Mouse (Mus musculus): ENCODE results near the gene Comp. TPM values are rescaled to one million over a fixed set of nuclear protein-coding genes. Genes with fewer than 3 reads are reported as not detected.

Gene Comp
- polyA plus RNA-seq, 1 experiment = not detected

GRCm38 (mm10) chr8:70426300-70426907, 53.0 kb downstream of the Comp start:
- Histone ChIP-seq H3K4me1 (ENCODE audit: control insufficient read depth, insufficient read depth, insufficient read length, low read length) (no peaks in the 10 kb centered on the region), H3K27ac (replicated peaks; ENCODE audit: low read depth, low read length) (no peak overlapping the region), H3K4me3 (ENCODE audit: insufficient read depth, low read depth, low read length) (no peak overlapping the region)

GRCm38 (mm10) chr8:70431213-70431612, 57.9 kb downstream of the Comp start:
- no peak overlapping the region for H3K27ac ChIP-seq (replicated peaks; ENCODE audit: low read depth, low read length)
- H3K4me3 ChIP-seq (ENCODE audit: insufficient read depth, low read depth, low read length) = no peak overlapping the region
- no peaks in the 10 kb centered on the region for H3K4me1 ChIP-seq (ENCODE audit: control insufficient read depth, insufficient read depth, insufficient read length, low read length)

Other genes with a start within 250 kb of the Comp start
- gene Nr2c2ap, start 242.2 kb upstream of the Comp start, polyA plus RNA-seq (2012; ENCODE audit: insufficient read depth, insufficient read length, missing spikeins) = 8.6 and 12.9 TPM in 2 replicates
- 18.6 and 21.4 TPM in 2 replicates for gene Rfxank, start 234.4 kb upstream of the Comp start, polyA plus RNA-seq (2012; ENCODE audit: insufficient read depth, insufficient read length, missing spikeins)
- gene Borcs8, start 234.1 kb upstream of the Comp start, polyA plus RNA-seq (2012; ENCODE audit: insufficient read depth, insufficient read length, missing spikeins) = 63.7 and 77.1 TPM in 2 replicates
- not detected in 2 replicates for gene Mef2b, start 233.8 kb upstream of the Comp start, polyA plus RNA-seq (2012; ENCODE audit: insufficient read depth, insufficient read length, missing spikeins)
- gene Tmem161a, start 201.2 kb upstream of the Comp start, polyA plus RNA-seq (2012; ENCODE audit: insufficient read depth, insufficient read length, missing spikeins) = 20.3 and 22.0 TPM in 2 replicates
- gene Slc25a42, start 161.3 kb upstream of the Comp start, polyA plus RNA-seq (2012; ENCODE audit: insufficient read depth, insufficient read length, missing spikeins) = 75.9 and 89.9 TPM in 2 replicates
- 5.9 and 10.4 TPM in 2 replicates for gene Sugp2, start 139.3 kb upstream of the Comp start, polyA plus RNA-seq (2012; ENCODE audit: insufficient read depth, insufficient read length, missing spikeins)
- 5.0 and 6.7 TPM in 2 replicates for gene Armc6, start 139.1 kb upstream of the Comp start, polyA plus RNA-seq (2012; ENCODE audit: insufficient read depth, insufficient read length, missing spikeins)
- gene Homer3, start 90.7 kb upstream of the Comp start, polyA plus RNA-seq (2012; ENCODE audit: insufficient read depth, insufficient read length, missing spikeins) = 2.8 and 4.5 TPM in 2 replicates
- gene Ddx49, start 71.1 kb upstream of the Comp start, polyA plus RNA-seq (2012; ENCODE audit: insufficient read depth, insufficient read length, missing spikeins) = 14.1 and 18.1 TPM in 2 replicates
- 158 and 198 TPM in 2 replicates for gene Cope, start 71.0 kb upstream of the Comp start, polyA plus RNA-seq (2012; ENCODE audit: insufficient read depth, insufficient read length, missing spikeins)
- not detected in 2 replicates for gene Cers1, start 57.8 kb upstream of the Comp start, polyA plus RNA-seq (2012; ENCODE audit: insufficient read depth, insufficient read length, missing spikeins)
- not detected in 2 replicates for gene Gdf1, start 43.7 kb upstream of the Comp start, polyA plus RNA-seq (2012; ENCODE audit: insufficient read depth, insufficient read length, missing spikeins)
- gene Upf1, start 20.3 kb upstream of the Comp start, polyA plus RNA-seq (2012; ENCODE audit: insufficient read depth, insufficient read length, missing spikeins) = 11.7 and 20.8 TPM in 2 replicates
- gene Crtc1, start 66.0 kb downstream of the Comp start, polyA plus RNA-seq (2012; ENCODE audit: insufficient read depth, insufficient read length, missing spikeins) = 3.0 and 4.5 TPM in 2 replicates
- 9.3 and 9.5 TPM in 2 replicates for gene Klhl26, start 103.4 kb downstream of the Comp start, polyA plus RNA-seq (2012; ENCODE audit: insufficient read depth, insufficient read length, missing spikeins)
- not detected in 2 replicates for gene Tmem59l, start 113.8 kb downstream of the Comp start, polyA plus RNA-seq (2012; ENCODE audit: insufficient read depth, insufficient read length, missing spikeins)
- 1.3 TPM in 1 of 2 replicates, not detected in the other for gene Crlf1, start 119.6 kb downstream of the Comp start, polyA plus RNA-seq (2012; ENCODE audit: insufficient read depth, insufficient read length, missing spikeins)
- 191 and 207 TPM in 2 replicates for gene Rex1bd, start 133.2 kb downstream of the Comp start, polyA plus RNA-seq (2012; ENCODE audit: insufficient read depth, insufficient read length, missing spikeins)
- 977 and 1,552 TPM in 2 replicates for gene Uba52, start 137.2 kb downstream of the Comp start, polyA plus RNA-seq (2012; ENCODE audit: insufficient read depth, insufficient read length, missing spikeins)
- 90.9 and 113 TPM in 2 replicates for gene Fkbp8, start 154.2 kb downstream of the Comp start, polyA plus RNA-seq (2012; ENCODE audit: insufficient read depth, insufficient read length, missing spikeins)
- gene Kxd1, start 154.4 kb downstream of the Comp start, polyA plus RNA-seq (2012; ENCODE audit: insufficient read depth, insufficient read length, missing spikeins) = 106 and 116 TPM in 2 replicates
- gene Ell, start 165.9 kb downstream of the Comp start, polyA plus RNA-seq (2012; ENCODE audit: insufficient read depth, insufficient read length, missing spikeins) = 7.3 and 9.1 TPM in 2 replicates
- 7.7 and 17.4 TPM in 2 replicates for gene Isyna1, start 220.8 kb downstream of the Comp start, polyA plus RNA-seq (2012; ENCODE audit: insufficient read depth, insufficient read length, missing spikeins)
- 29.6 and 45.0 TPM in 2 replicates for gene Ssbp4, start 235.3 kb downstream of the Comp start, polyA plus RNA-seq (2012; ENCODE audit: insufficient read depth, insufficient read length, missing spikeins)
- gene Lrrc25, start 242.6 kb downstream of the Comp start, polyA plus RNA-seq (2012; ENCODE audit: insufficient read depth, insufficient read length, missing spikeins) = 2.0 TPM in 2 replicates